Mouse (Mus musculus): ENCODE measurements at regions not wholly inside any gene's neighbourhood (a gene's known extent, or its start where the extent isn't known, plus 50 kb on each side); places are given as distances from the start of the nearest gene placed in this dataset.
A peak's percentile ranks its signal among the peaks of the same experiment; 100 is the strongest.

DNA sequence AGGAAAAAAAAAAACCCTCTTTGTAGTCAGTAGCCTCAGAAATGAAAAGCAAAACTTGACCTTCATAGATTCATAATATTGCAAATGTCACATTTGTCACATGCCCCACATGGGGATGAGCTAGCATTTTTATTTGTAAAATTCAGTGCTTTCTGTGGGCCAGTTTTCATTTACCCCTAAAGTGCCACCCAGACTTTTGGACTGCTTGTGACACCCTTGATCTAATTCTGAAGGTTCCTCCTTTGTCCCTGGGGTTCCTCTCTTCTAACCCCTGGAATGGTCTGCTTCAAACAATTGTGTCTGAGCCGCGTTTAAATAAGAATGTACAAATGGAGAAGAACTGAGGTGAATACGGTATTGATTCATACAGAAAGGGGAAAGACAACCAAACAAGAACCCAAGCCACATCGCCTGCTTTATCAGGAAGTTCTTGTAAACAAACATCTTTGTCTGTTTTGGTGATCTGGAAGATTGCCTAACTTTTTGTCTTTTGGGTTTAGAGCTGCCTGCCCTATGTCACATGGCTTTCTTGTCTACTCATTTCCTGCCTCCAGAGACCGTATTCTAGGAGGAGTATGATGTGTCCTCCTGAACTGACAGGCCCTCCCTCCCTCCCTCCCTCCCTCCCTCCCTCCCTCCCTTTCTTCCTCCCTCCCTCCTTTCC, 203.1 kb upstream of the Gm9833 start:
- WGBS: 48% methylated on average over 5 of the region's 5 CpGs
- no peak for ATAC-seq (ENCODE audit: low read depth)
- no peak overlapping the region for H3K4me3 ChIP-seq (ENCODE audit: low read depth, low read length)
- no peaks in the 10 kb centered on the region; the same call in 1 of the 2 replicates for H3K4me1 ChIP-seq (ENCODE audit: control insufficient read depth, insufficient read depth, low read length)
- no peaks in the 10 kb centered on the region for H3K9me3 ChIP-seq (ENCODE audit: control insufficient read depth, low read length)
- no peak overlapping the region for H3K4me2 ChIP-seq (ENCODE audit: low read depth, low read length)
- H3K27me3 ChIP-seq (ENCODE audit: control insufficient read depth, insufficient read depth, low read length): no peaks in the 10 kb centered on the region
- H3K27ac ChIP-seq (ENCODE audit: low read depth, low read length): no peak overlapping the region
- H3K9ac ChIP-seq (replicated peaks; ENCODE audit: low read depth, low read length): no peak overlapping the region
- H3K36me3 ChIP-seq (ENCODE audit: control insufficient read depth, insufficient read depth, low read length): no peaks in the 10 kb centered on the region

DNA sequence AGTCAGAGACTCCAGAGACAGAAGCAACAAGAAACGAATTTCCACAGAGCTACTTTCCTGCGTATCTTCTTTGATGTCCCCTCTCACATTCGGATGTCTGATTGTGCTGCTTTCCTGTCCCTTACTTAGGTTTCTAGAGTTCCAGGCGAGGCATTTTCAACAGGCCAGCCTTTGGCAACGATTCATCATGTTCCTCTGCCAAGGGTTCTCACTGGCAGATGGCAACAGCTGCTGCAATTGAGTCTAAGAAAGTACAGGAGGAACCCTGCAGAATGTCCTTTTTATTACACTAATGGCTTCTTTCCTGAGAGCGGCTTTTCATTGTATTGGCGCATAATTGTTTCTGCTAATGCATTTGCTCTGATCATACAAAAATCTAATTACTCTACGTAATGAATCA, 202.3 kb upstream of the Gm9833 start:
- Histone ChIP-seq H3K27ac (ENCODE audit: low read depth, low read length) (no peak overlapping the region), H3K4me2 (ENCODE audit: low read depth, low read length) (no peak overlapping the region), H3K36me3 (ENCODE audit: control insufficient read depth, insufficient read depth, low read length) (no peaks in the 10 kb centered on the region), H3K27me3 (ENCODE audit: control insufficient read depth, insufficient read depth, low read length) (no peaks in the 10 kb centered on the region), H3K9me3 (ENCODE audit: control insufficient read depth, low read length) (no peaks in the 10 kb centered on the region), H3K4me1 (ENCODE audit: control insufficient read depth, insufficient read depth, low read length) (no peaks in the 10 kb centered on the region; the same call in 1 of the 2 replicates), H3K9ac (replicated peaks; ENCODE audit: low read depth, low read length) (no peak overlapping the region), H3K4me3 (ENCODE audit: low read depth, low read length) (no peak overlapping the region)
- ATAC-seq (ENCODE audit: low read depth): peak; percentile 73; the same call in 1 of the 2 replicates
- 23% methylated on average over 8 of the region's 8 CpGs for WGBS

DNA sequence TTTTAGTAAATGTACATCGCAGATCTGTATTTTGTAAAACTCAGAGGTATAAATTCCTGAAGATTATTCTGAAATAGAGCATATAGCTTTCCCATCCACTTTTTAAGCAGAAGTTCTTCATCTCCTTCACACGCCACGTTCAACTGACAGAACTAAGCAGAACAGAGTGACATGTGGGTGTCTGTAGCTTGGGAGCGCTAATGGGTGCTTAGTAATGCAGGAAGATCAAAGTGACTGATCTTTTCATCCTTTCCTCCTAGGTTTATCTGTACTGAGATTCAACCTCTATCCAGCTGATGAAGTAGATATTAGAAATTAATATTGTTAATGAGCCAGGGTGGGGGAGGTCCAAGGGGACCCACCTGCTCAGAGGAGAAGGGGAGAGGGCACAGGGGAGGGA, 201.8 kb upstream of the Gm9833 start:
- Histone ChIP-seq H3K9ac (replicated peaks; ENCODE audit: low read depth, low read length) (no peak overlapping the region), H3K9me3 (ENCODE audit: control insufficient read depth, low read length) (no peaks in the 10 kb centered on the region), H3K4me1 (ENCODE audit: control insufficient read depth, insufficient read depth, low read length) (no peaks in the 10 kb centered on the region; the same call in 1 of the 2 replicates), H3K36me3 (ENCODE audit: control insufficient read depth, insufficient read depth, low read length) (no peaks in the 10 kb centered on the region), H3K27me3 (ENCODE audit: control insufficient read depth, insufficient read depth, low read length) (no peaks in the 10 kb centered on the region), H3K27ac (ENCODE audit: low read depth, low read length) (no peak overlapping the region), H3K4me2 (ENCODE audit: low read depth, low read length) (no peak overlapping the region), H3K4me3 (ENCODE audit: low read depth, low read length) (no peak overlapping the region)
- WGBS: 64% methylated on average over 4 of the region's 4 CpGs
- ATAC-seq (ENCODE audit: low read depth): no peak; the same call in 1 of the 2 replicates

DNA sequence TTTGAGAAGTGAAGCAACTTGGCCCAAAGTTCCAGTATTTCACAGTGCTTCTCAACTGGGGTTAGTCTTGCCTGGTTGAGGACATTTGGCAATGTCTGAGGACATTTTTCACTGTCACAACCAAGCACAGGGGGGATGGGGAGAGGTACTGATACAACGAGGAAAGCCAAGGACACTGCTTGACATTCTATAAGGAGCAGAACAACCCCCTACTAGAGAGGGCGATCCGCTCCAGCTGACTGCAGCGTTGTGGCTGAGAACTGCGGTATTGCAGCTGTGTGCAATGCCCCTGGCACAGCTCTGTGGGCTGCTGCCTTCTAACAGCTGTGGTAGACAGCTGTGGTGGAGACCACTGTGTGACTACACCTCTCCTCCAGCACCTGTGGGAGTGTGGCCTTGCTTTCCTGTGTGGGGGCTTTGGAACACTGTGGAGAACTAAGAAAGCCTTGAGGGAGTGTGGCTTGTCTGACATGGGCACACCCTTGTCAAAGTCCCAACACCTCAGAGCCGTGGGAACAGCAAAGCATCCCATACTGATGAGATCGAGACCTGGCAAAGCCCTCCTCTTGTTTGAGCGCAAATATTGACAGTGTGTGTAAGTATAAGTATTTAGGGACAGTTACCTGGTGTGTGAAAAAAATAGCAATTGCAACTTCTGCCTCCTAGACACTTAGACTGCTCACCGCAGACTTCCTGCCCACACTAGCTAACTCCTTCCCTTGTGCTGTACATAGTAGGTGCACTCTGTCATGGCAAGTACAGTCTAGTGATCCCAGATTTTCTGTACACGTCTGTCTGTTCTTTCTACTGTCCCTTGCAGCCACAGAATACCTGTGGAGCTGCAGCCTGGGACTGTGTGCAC, 200.9 kb upstream of the Gm9833 start:
- Histone ChIP-seq H3K4me1 (ENCODE audit: control insufficient read depth, insufficient read depth, low read length) (no peaks in the 10 kb centered on the region; the same call in 1 of the 2 replicates), H3K9me3 (ENCODE audit: control insufficient read depth, low read length) (no peaks in the 10 kb centered on the region), H3K27me3 (ENCODE audit: control insufficient read depth, insufficient read depth, low read length) (no peaks in the 10 kb centered on the region), H3K36me3 (ENCODE audit: control insufficient read depth, insufficient read depth, low read length) (no peaks in the 10 kb centered on the region), H3K4me3 (ENCODE audit: low read depth, low read length) (no peak overlapping the region), H3K4me2 (ENCODE audit: low read depth, low read length) (no peak overlapping the region), H3K27ac (ENCODE audit: low read depth, low read length) (no peak overlapping the region), H3K9ac (replicated peaks; ENCODE audit: low read depth, low read length) (no peak overlapping the region)
- 0 out of 2 replicates have a peak, but pooled peaks have one; percentile 15 for ATAC-seq (ENCODE audit: low read depth)
- 70% methylated on average over 10 of the region's 10 CpGs for WGBS

DNA sequence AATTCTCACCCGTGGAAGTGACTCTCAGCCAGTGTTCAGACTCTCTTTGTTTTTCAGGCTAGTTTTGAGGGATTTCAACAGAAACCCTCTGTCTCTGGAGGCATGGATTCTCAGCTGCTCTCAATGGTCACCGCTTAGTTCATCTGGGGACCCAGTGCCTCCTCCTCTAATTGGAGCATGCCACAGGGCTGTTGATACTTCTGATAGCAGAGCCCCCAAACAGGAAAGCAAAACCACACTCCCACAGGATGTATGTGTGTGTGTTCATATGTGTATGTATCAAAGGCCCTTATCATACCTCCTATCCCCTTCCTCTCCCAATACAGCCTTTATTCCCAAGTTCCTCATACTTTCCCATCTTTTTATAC, 200.3 kb upstream of the Gm9833 start:
- Histone ChIP-seq H3K27me3 (ENCODE audit: control insufficient read depth, insufficient read depth, low read length) (no peaks in the 10 kb centered on the region), H3K9me3 (ENCODE audit: control insufficient read depth, low read length) (no peaks in the 10 kb centered on the region), H3K27ac (ENCODE audit: low read depth, low read length) (no peak overlapping the region), H3K4me3 (ENCODE audit: low read depth, low read length) (no peak overlapping the region), H3K36me3 (ENCODE audit: control insufficient read depth, insufficient read depth, low read length) (no peaks in the 10 kb centered on the region), H3K4me2 (ENCODE audit: low read depth, low read length) (no peak overlapping the region), H3K4me1 (ENCODE audit: control insufficient read depth, insufficient read depth, low read length) (no peaks in the 10 kb centered on the region; the same call in 1 of the 2 replicates), H3K9ac (replicated peaks; ENCODE audit: low read depth, low read length) (no peak overlapping the region)
- WGBS: 83% methylated on average over 2 of the region's 2 CpGs
- no peak for ATAC-seq (ENCODE audit: low read depth)

DNA sequence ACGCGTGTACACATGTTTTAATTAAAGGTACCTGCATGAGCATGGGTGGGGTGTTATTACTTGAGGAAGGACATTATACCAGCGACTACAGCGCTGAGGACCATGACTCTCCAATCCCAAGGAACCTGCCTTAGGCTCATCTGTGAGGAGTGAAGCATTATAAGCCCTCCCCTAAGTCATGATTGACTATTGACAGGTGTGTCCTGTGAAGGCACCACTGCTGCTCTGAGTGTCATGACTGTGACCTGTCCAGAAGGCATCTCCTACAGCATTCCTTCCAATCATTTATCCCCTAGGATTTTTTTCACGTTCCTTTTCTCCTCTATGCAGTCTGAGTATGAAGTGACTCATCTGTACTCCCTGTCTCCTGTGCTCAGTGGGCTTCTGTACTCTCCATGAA, 199.9 kb upstream of the Gm9833 start:
- ATAC-seq (ENCODE audit: low read depth): no peak
- WGBS: 91% methylated on average over 5 of the region's 5 CpGs
- Histone ChIP-seq H3K27ac (ENCODE audit: low read depth, low read length) (no peak overlapping the region), H3K4me2 (ENCODE audit: low read depth, low read length) (no peak overlapping the region), H3K9me3 (ENCODE audit: control insufficient read depth, low read length) (no peaks in the 10 kb centered on the region), H3K9ac (replicated peaks; ENCODE audit: low read depth, low read length) (no peak overlapping the region), H3K4me1 (ENCODE audit: control insufficient read depth, insufficient read depth, low read length) (no peaks in the 10 kb centered on the region; the same call in 1 of the 2 replicates), H3K27me3 (ENCODE audit: control insufficient read depth, insufficient read depth, low read length) (no peaks in the 10 kb centered on the region), H3K4me3 (ENCODE audit: low read depth, low read length) (no peak overlapping the region), H3K36me3 (ENCODE audit: control insufficient read depth, insufficient read depth, low read length) (no peaks in the 10 kb centered on the region)

DNA sequence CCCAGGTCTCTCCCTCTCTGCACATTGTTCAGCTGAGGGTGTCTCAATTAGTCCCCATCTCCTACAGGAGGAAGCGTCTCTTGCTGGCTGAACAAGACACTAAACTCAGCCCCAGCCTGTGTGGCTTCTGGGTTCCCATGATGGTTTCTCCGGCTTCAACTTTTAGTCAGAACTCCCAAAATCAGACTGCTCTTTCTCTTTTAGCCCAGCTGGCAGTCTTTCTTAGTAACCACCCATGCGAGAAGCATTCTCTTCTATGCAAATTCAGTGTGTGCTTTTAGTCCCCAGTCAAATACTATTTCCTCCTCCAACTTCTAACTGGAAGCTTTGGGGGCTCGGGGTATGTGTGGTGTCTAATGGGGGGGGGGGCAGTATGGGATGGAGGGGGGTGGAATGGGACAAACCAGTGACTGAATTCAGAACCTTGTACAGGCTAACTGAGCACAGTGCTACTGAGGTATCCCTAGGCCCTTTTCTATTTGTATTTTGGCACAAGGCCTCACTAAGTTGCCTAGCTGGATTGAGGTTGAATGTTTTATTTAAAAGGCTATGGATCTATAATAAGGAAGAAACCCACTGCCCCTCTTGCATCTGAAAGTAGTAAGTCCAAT, 194.9 kb upstream of the Gm9833 start:
- no peak overlapping the region for H3K4me3 ChIP-seq (ENCODE audit: low read depth, low read length)
- H3K4me2 ChIP-seq (ENCODE audit: low read depth, low read length): no peak overlapping the region
- H3K27ac ChIP-seq (ENCODE audit: low read depth, low read length): no peak overlapping the region
- WGBS: 38% methylated on average over 4 of the region's 4 CpGs
- H3K9me3 ChIP-seq (ENCODE audit: control insufficient read depth, low read length): no peaks in the 10 kb centered on the region
- H3K36me3 ChIP-seq (ENCODE audit: control insufficient read depth, insufficient read depth, low read length): no peaks in the 10 kb centered on the region
- no peaks in the 10 kb centered on the region for H3K4me1 ChIP-seq (ENCODE audit: control insufficient read depth, insufficient read depth, low read length)
- ATAC-seq (ENCODE audit: low read depth): no peak
- no peaks in the 10 kb centered on the region for H3K27me3 ChIP-seq (ENCODE audit: control insufficient read depth, insufficient read depth, low read length)
- H3K9ac ChIP-seq (replicated peaks; ENCODE audit: low read depth, low read length): no peak overlapping the region

DNA sequence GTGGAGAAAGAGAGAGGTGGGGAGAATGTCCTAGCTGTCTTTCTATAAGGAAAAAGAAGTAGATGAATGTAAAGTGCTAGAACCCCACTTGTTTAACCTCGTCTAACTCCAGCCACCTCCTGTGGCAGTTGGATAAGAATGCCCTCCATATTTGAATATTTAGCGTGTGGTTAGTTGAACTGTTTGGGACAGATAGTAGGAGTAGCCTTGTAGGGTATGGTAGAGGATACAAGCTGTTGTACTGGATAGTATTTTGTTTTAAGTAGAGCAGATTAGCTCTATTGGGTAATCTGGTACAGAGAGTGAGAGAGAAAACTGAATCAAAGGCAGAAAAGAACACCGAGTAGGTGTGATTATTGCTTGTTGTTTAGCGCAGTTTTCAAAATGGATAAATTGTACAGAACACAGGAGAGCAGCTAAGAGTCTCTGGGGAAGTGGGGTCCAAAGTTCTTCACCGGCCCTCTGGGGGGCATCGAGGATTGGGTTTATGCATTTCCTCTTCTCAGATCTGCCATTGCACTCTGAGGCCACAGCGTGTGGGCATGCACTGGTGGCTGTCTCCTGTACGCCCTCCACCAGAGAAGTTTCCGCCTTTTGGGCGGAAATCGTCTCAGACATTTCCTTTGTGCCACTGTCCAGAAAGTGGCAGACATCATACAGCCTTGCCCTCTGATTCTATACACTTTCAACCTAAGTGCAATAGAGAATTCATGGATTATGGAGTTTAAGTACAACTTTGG, 192.3 kb upstream of the Gm9833 start:
- WGBS: 94% methylated on average over 11 of the region's 11 CpGs
- ATAC-seq (ENCODE audit: low read depth): no peak
- Histone ChIP-seq H3K4me1 (ENCODE audit: control insufficient read depth, insufficient read depth, low read length) (no peaks in the 10 kb centered on the region), H3K27ac (ENCODE audit: low read depth, low read length) (no peak overlapping the region), H3K9me3 (ENCODE audit: control insufficient read depth, low read length) (no peaks in the 10 kb centered on the region), H3K4me3 (ENCODE audit: low read depth, low read length) (no peak overlapping the region), H3K4me2 (ENCODE audit: low read depth, low read length) (no peak overlapping the region), H3K27me3 (ENCODE audit: control insufficient read depth, insufficient read depth, low read length) (no peaks in the 10 kb centered on the region), H3K36me3 (ENCODE audit: control insufficient read depth, insufficient read depth, low read length) (no peaks in the 10 kb centered on the region), H3K9ac (replicated peaks; ENCODE audit: low read depth, low read length) (no peak overlapping the region)
